Mouse (Mus musculus) ovary, adult 18-20 months (tissue): ENCODE data around the gene Trim41.
"Not testable (repeated sequence)": the region's sequence is repeated elsewhere in the genome, so short reads cannot be mapped to it uniquely, and the experiment has no call there.

Experiments used
- DNase-seq: peaks from one replicate; pipeline ENCODE4 v3.0.0; 2022; ENCODE audit warnings: low spot score, mixed read lengths

Gene Trim41

GRCm38 (mm10) chr11:48837310-48838180 is 20.4 kb upstream of the Trim41 start:
- peak; percentile 50 for DNase-seq

GRCm38 (mm10) chr11:48836990-48837309 is 19.8 kb upstream of the Trim41 start:
- no peak for DNase-seq

- no peak for DNase-seq
These were observed 18.8 kb upstream of the Trim41 start for GRCm38 (mm10) chr11:48835923-48836322.

- peak; percentile 77 for DNase-seq
These were observed 16.8 kb upstream of the Trim41 start for GRCm38 (mm10) chr11:48833731-48834639.

GRCm38 (mm10) chr11:48833078-48833730 is 16.1 kb upstream of the Trim41 start:
- DNase-seq: no peak

GRCm38 (mm10) chr11:48831273-48831672 is 14.1 kb upstream of the Trim41 start:
- DNase-seq: no peak

GRCm38 (mm10) chr11:48830279-48830678 is 13.1 kb upstream of the Trim41 start:
- no peak for DNase-seq

- DNase-seq: no peak
These were observed 10.8 kb upstream of the Trim41 start for GRCm38 (mm10) chr11:48827926-48828325.

- DNase-seq: no peak
These were observed 9.6 kb upstream of the Trim41 start for GRCm38 (mm10) chr11:48826752-48827096.

GRCm38 (mm10) chr11:48825979-48826751 is 9.0 kb upstream of the Trim41 start, which contains the start of the genes Trim7 and Gm12184:
Gene Trim7, plus strand, starts transcription at chr11:48826140.
Gene Gm12184, minus strand, starts transcription at chr11:48826655.
- not testable (repeated sequence) for DNase-seq

- no peak for DNase-seq
These were observed 7.2 kb upstream of the Trim41 start for GRCm38 (mm10) chr11:48824311-48824830.

GRCm38 (mm10) chr11:48823536-48823972 is 6.4 kb upstream of the Trim41 start:
- DNase-seq: no peak

- no peak for DNase-seq
These were observed 5.8 kb upstream of the Trim41 start for GRCm38 (mm10) chr11:48822768-48823512.

- DNase-seq: not testable (repeated sequence)
These were observed 4.1 kb upstream of the Trim41 start for GRCm38 (mm10) chr11:48821299-48821698.

GRCm38 (mm10) chr11:48820308-48820674 is 3.1 kb upstream of the Trim41 start:
- no peak for DNase-seq

- DNase-seq: no peak
These were observed 2.6 kb upstream of the Trim41 start for GRCm38 (mm10) chr11:48819614-48820307.

- DNase-seq: peak; percentile 55
These were observed 1.2 kb upstream of the Trim41 start for GRCm38 (mm10) chr11:48818346-48818745.

GRCm38 (mm10) chr11:48817794-48818193 is 641 bp upstream of the Trim41 start:
- no peak for DNase-seq

- peak; percentile 36 for DNase-seq
These were observed 822 bp downstream of the Trim41 start for GRCm38 (mm10) chr11:48816281-48816781.

GRCm38 (mm10) chr11:48815851-48816250 is 1.3 kb downstream of the Trim41 start:
- DNase-seq: no peak
